Mouse (Mus musculus) cerebellum, postnatal 10 days (tissue): ENCODE results near the gene Uvrag.

Experiments used
- DNase-seq, 2 experiments: peaks; one replicate each; pipeline ENCODE4 v3.0.0; 2021; ENCODE audit warnings: mixed read lengths in 2 of 2

Gene Uvrag

DNA sequence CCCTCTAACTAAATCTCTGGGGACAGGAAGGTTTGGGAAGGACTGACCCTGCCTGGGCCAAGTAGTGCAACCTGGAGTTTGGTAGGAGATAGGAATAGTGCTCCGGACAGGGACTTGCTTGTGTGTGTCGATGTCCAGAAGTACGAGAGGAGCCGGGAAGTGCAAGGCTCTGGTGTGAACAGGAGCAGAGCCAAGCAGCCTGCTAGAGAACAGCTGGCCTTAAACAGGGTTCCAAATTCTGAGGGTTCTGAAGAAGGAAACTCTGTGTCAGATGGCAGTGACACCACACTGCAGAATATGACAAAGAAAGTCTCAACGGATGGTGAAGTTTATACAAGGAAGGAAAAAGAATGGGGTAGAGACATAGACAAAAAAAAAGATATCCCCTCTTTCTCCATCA lies 223.5 kb downstream of the Uvrag start:
- peak in 1 of 2 experiments; percentile 32 for DNase-seq

- DNase-seq, result no peak
Observed at GRCm38 (mm10) chr7:98916581-98916980, 224.4 kb downstream of the Uvrag start.

DNA sequence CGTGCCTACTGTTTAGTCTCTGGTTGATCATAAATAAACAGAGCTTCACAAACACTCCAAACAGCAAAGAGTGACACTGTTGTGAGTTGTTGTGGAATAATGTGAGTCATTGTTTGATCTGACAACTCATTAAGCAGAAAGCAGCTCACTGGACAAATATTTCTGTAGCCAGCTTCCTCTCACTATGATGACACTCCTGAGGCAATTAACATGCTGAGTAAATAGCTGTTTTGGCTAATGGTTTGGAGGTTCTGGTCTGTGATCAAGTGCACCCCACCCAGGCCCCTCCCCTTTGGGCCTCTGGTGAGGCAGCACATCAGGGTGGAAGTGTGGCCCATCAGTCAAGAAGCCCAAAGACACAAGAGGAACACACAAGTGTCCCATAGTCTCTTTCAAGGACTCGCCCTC lies 228.0 kb downstream of the Uvrag start:
- no peak for DNase-seq

- DNase-seq, result no peak
Observed at GRCm38 (mm10) chr7:98911276-98911675, 229.7 kb downstream of the Uvrag start.

GRCm38 (mm10) chr7:98910712-98911111 lies 230.2 kb downstream of the Uvrag start:
- DNase-seq, result no peak

- DNase-seq, result no peak
Observed at GRCm38 (mm10) chr7:98910164-98910563, 230.8 kb downstream of the Uvrag start.

- peak; percentile 38 for DNase-seq
Observed at GRCm38 (mm10) chr7:98907476-98907875, 233.5 kb downstream of the Uvrag start.

GRCm38 (mm10) chr7:98904659-98905362 lies 236.1 kb downstream of the Uvrag start:
- DNase-seq, result peak; percentile 54 to 61

GRCm38 (mm10) chr7:98903884-98904283 lies 237.1 kb downstream of the Uvrag start:
- DNase-seq, result no peak

DNA sequence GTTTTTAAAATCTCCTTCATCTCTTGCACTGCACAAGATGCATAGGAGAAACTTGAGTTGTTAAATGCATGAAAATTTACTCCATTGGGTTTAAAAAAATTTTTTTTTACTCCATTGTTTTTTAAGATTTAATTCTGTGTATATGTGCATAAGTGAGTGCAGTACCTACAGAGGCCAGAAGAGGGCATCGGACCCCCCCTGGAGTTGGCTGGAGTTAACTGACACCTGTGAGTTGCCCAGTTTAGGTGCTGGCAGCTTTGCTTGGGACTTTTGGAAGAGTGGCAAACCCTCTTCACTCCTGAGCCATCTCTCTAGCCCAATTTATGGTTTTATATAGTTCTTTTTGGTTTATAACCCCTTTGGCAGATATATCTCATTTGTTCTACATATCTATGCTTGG lies 239.8 kb downstream of the Uvrag start:
- DNase-seq, result peak in 1 of 2 experiments; percentile 49

- no peak for DNase-seq
Observed at GRCm38 (mm10) chr7:98899815-98900214, 241.1 kb downstream of the Uvrag start.

- DNase-seq, result no peak
Observed at GRCm38 (mm10) chr7:98897323-98897722, 243.6 kb downstream of the Uvrag start.

DNA sequence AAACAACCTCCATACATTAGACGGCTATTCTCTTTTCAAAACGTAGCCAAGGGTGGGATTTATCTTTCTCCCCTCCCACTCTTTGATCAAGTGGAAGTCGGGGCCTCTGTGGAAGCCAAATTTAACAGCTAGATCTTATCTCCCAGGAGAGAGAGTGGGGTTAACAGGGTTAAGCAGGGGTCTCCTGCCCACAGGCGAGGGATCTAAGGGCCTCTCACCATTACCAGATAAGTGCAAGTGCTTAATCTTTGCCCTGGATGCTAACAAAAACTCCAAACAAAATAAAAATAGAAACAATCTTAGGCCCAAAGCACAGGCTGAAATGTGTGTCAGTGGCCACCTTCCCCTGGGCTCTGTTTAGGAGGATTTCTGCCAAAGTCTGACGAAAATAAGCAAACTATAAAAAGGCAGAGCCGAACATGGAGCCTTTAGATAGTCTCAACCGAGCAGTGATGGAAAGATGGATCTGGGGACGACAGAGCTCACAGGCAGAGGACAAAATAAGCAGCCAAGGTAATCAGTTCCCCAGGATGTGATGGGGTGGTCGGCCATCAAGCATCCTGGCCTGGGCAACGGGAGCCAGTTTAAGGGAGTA lies 245.3 kb downstream of the Uvrag start:
- no peak for DNase-seq

DNA sequence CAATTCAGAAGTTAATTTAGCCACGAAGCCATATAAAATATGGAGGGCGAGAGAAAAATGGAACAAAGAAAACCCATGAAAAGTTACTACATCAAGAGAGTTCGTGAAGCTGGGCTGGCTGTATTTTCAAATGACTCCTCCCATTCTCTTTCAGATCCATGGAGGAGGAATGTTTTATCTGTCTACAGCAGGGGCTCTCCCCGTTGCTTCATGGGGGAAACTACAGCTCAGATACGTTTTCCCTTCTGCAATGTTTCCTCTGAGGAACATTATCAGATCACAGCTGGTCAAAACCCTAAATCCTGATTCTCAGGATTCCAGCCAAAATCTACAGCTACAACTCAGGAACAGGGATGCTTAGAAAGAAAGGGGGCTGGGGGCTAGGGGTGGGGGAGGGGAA lies 246.2 kb downstream of the Uvrag start:
- DNase-seq, result no peak

DNA sequence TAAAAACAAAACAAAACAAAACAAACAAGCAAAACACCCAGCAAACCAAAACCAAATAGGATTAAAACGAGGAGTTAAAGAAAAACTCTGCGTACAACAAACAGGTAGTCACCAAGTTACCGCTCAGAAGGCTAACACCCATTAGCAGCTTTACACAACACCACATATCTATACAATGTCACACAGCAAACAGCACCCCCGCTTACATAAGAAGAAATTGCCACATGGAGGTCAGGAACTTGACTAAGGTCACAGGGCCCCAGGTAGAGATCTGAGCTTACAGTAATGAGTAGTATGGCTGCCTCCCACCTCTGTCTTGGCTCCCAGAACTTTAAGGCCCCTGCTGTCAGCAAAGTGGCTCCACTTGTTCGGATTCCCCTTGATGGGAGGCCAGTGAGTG lies 246.6 kb downstream of the Uvrag start:
- no peak for DNase-seq

DNA sequence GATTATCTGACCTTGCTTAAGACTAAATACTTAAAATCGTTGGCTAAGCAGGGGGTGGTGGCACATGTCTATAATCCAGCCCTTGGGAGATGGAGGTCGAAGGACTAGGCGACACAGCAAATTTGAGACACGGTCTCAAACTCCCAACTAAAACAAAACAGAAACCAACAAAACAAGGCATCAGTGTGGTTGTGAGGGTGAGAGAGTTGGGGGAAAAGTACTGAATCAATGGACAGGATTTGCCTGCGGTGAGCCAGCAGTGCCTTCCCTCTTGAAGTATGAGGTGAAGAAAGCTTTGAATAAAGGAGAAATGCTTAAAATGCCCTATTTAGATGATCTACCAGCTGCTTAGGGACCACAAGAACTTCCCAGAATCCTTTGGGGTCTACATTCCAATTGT lies 247.8 kb downstream of the Uvrag start:
- no peak for DNase-seq

- DNase-seq, result peak; percentile 52 to 69
Observed at GRCm38 (mm10) chr7:98889211-98889610, 251.7 kb downstream of the Uvrag start.

DNA sequence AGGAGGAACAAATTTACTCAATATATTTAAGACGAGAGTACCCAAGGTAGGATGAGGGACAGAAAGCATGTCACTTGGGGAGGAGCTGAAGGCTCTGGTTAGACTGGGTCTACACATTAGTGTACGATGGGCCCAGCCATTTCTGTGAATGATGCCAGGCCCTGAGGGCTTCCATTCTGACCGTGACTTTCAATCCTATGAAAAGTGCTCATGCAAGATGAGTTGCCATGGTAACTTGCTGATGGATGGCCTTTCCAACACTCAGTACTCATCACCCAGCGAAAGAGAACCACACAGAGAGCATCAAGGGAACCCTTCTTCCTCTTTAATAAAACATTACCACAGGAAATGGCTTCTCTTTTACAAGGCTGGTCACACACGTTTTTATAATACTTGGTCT lies 252.1 kb downstream of the Uvrag start:
- peak; percentile 61 to 71 for DNase-seq

DNA sequence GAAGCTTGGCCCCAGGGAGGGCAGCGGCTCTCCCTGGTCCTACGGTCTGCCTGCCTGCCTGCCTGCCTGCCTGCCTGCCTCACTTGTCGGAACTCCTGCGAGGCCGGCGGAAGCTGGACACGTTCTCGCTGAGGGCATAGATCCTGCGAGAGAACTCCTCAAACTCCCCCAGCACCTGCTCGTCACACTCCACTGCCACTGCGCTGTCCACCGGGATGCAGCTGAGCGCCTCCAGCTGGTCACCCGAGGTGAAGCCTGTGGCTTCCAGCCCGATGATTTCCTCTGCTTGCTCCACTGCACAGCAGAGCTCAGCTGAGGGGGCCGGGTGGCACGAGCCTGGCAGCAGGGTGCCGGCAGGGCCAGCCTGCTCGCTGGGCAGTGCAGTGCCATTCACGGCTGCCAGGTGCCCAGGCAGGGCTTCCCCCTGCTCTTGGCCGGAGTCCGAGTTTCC lies 253.1 kb downstream of the Uvrag start:
- DNase-seq, result peak; percentile 88 to 94

GRCm38 (mm10) chr7:98881887-98882286 lies 259.1 kb downstream of the Uvrag start:
- DNase-seq, result peak; percentile 58 to 63

DNA sequence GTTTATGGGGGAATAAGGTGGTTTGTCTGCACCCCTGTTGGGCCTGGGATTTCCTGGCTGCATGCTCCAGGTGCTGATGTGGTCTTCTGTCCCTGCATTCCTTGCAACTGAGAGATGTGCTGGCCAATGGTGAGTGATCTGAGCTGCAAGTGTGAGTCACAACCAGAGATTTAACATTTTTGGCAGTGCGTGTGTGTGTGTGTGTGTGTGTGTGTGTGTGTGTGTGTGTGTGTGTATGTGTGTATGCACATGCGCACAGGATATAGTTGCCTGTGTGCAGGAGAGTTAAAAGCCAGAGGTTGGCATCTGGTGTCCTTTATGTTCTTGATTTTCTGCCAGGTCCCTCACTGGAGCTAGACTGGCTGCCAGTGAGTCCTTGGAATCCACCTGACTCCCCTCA lies 261.8 kb downstream of the Uvrag start:
- no peak for DNase-seq

DNA sequence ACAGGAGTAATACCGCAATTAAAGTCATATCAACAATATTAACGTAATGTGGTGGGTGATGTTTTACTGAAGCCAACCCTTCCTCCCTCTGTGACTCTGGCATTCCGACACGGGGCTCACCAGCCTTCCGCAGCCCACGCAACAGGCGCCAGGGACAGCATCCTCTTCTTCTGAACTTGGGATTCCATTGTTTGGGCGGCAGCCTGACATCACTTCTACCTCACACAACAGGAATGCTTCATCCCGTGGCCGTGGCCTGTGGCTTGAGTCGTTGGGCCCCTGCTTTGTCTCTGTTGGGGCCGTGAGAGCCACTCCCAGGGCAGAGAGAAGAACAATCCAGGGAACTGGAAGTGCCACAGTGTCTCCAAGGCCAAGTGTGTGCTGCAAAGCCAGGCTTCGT lies 264.8 kb downstream of the Uvrag start:
- no peak for DNase-seq

GRCm38 (mm10) chr7:98875390-98875990 lies 265.5 kb downstream of the Uvrag start:
- DNase-seq, result peak; percentile 89 to 94

DNA sequence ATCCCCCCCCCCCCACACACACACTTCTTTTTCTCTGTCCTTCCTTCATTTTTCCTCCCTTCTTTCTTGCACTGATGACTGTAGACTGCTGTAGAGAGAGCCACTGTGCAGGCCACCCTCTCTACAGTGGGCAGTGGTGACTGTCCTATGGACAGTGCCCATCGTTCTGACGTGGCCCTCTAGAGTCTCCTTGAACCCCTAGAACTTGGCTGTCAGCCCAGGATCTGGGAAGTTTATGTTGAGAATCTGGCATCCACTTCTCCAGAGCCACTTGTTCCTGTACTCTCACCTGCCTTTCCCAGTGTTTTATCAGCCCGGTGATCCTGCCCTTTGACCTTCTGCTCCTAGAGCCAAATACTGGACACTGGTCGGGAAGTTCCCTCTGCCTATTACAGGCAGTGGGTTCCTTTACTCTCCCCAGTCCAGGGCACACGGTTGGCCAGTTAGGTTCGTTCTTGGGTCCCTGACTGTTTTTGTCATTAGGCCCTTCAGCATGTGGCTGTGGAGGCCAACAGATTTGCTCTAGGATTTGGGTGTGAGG lies 266.5 kb downstream of the Uvrag start:
- DNase-seq, result peak in 1 of 2 experiments; percentile 46
